Mouse (Mus musculus) hindbrain, embryonic 10.5 days (tissue): ENCODE data around the gene BC048403. TPM values are rescaled to one million over a fixed set of nuclear protein-coding genes. Genes with fewer than 3 reads are reported as not detected.
A peak's percentile ranks its signal among the peaks of the same experiment; 100 is the strongest.
"Not testable (repeated sequence)": the region's sequence is repeated elsewhere in the genome, so short reads cannot be mapped to it uniquely, and the experiment has no call there.

Experiments used
- DNase-seq: peaks from one replicate; pipeline ENCODE4 v3.0.0-alpha.2; 2017; ENCODE audit warnings: low spot score
- H3K27ac ChIP-seq: fragments of 300-500 bp; sonication (generic); 2 replicates; pipeline ENCODE4 v1.5.1; 2016; ENCODE audit warnings: mild to moderate bottlenecking, moderate library complexity
- H3K27me3 ChIP-seq: fragments of 300-500 bp; sonication (generic); 2 replicates; pipeline ENCODE4 v1.6.1; 2016; ENCODE audit warnings: mild to moderate bottlenecking; ENCODE audit not compliant: poor library complexity, insufficient read depth, severe bottlenecking
- H3K36me3 ChIP-seq: fragments of 300-500 bp; sonication (generic); 2 replicates; pipeline ENCODE4 v1.6.1; 2016; ENCODE audit warnings: mild to moderate bottlenecking, moderate library complexity
- H3K4me1 ChIP-seq: fragments of 300-500 bp; sonication (generic); replicated peaks from 2 replicates; pipeline ENCODE4 v1.6.1; 2016; ENCODE audit warnings: mild to moderate bottlenecking
- H3K4me3 ChIP-seq: fragments of 300-500 bp; sonication (generic); 2 replicates; pipeline ENCODE4 v1.5.1; 2016; ENCODE audit warnings: mild to moderate bottlenecking, moderate library complexity
- H3K9me3 ChIP-seq: fragments of 300-500 bp; sonication (generic); 2 replicates; pipeline ENCODE4 v1.6.1; 2016; ENCODE audit warnings: mild to moderate bottlenecking, moderate library complexity
- WGBS: fragments of 180-500 bp; shearing (Covaris S2); methylation state at CpG from one replicate; pipeline ENCODE4 v1.1.7; 2016; 5-methylcytosine and 5-hydroxymethylcytosine counted together
- polyA plus RNA-seq: library from polyadenylated mRNA; unstranded; fragments of >200 nt; fragmentation: Nextera tagmentation; extraction: Ambion mirVana; gene quantifications from 2 replicates; pipeline ENCODE4 v1.2.1, GENCODE M21; 2016

The BC048403 gene
- polyA plus RNA-seq, 1 experiment from 2014 or later, result 3.0 TPM

GRCm38 (mm10) chr10:121764469-121765173, 24.9 kb downstream of the BC048403 start:
- Histone ChIP-seq H3K27ac (no peak overlapping the region), H3K4me3 (no peak overlapping the region), H3K27me3 (no peaks in the 10 kb centered on the region), H3K4me1 (peaks cover 6% of the 10 kb centered on the region; the same call in 1 of the 2 replicates), H3K9me3 (no peaks in the 10 kb centered on the region), H3K36me3 (no peaks in the 10 kb centered on the region)
- no peak for DNase-seq
- 86% methylated on average over 13 of the region's 13 CpGs for WGBS

- no peaks in the 10 kb centered on the region for H3K27me3 ChIP-seq
- 75% methylated on average over 10 of the region's 10 CpGs for WGBS
- peaks cover 6% of the 10 kb centered on the region; the same call in 1 of the 2 replicates for H3K4me1 ChIP-seq
- peak; percentile 27 for DNase-seq
- no peak overlapping the region for H3K4me3 ChIP-seq
- H3K27ac ChIP-seq, result no peak overlapping the region
- no peaks in the 10 kb centered on the region for H3K9me3 ChIP-seq
- no peaks in the 10 kb centered on the region for H3K36me3 ChIP-seq
Measured at GRCm38 (mm10) chr10:121765174-121766057, 25.7 kb downstream of the BC048403 start.

- not testable (repeated sequence) for H3K4me1 ChIP-seq, H3K9me3 ChIP-seq, H3K27me3 ChIP-seq, H3K4me3 ChIP-seq, H3K36me3 ChIP-seq, H3K27ac ChIP-seq
- WGBS, result 74% methylated on average over 3 of the region's 3 CpGs
- DNase-seq, result peak; percentile 29
Measured at GRCm38 (mm10) chr10:121767295-121767694, 27.6 kb downstream of the BC048403 start.

- H3K27me3 ChIP-seq, result no peaks in the 10 kb centered on the region
- peaks cover 6% of the 10 kb centered on the region; the same call in 1 of the 2 replicates for H3K4me1 ChIP-seq
- no peak for DNase-seq
- H3K4me3 ChIP-seq, result no peak overlapping the region
- 92% methylated on average over 5 of the region's 5 CpGs for WGBS
- H3K27ac ChIP-seq, result no peak overlapping the region
- no peaks in the 10 kb centered on the region for H3K9me3 ChIP-seq
- no peaks in the 10 kb centered on the region for H3K36me3 ChIP-seq
Measured at GRCm38 (mm10) chr10:121769711-121770110, 30.0 kb downstream of the BC048403 start.

- DNase-seq, result peak; percentile 52
- no peak overlapping the region for H3K27ac ChIP-seq
- 51% methylated on average over 20 of the region's 20 CpGs for WGBS
- H3K9me3 ChIP-seq, result no peaks in the 10 kb centered on the region
- H3K36me3 ChIP-seq, result no peaks in the 10 kb centered on the region
- H3K4me1 ChIP-seq, result no peaks in the 10 kb centered on the region; the same call in 1 of the 2 replicates
- peak overlapping the region; percentile 23; the same call in 1 of the 2 replicates for H3K4me3 ChIP-seq
- no peaks in the 10 kb centered on the region for H3K27me3 ChIP-seq
Measured at GRCm38 (mm10) chr10:121770624-121771577, 31.2 kb downstream of the BC048403 start.

GRCm38 (mm10) chr10:121773813-121774212, 34.1 kb downstream of the BC048403 start:
- WGBS, result 76% methylated on average over 4 of the region's 4 CpGs
- peaks cover 9% of the 10 kb centered on the region; the same call in 1 of the 2 replicates for H3K4me1 ChIP-seq
- H3K27ac ChIP-seq, result no peak overlapping the region
- no peaks in the 10 kb centered on the region for H3K36me3 ChIP-seq
- no peak for DNase-seq
- no peaks in the 10 kb centered on the region for H3K27me3 ChIP-seq
- H3K9me3 ChIP-seq, result no peaks in the 10 kb centered on the region
- no peak overlapping the region for H3K4me3 ChIP-seq

GRCm38 (mm10) chr10:121775990-121776389, 36.3 kb downstream of the BC048403 start:
- Histone ChIP-seq H3K4me3 (no peak overlapping the region), H3K9me3 (no peaks in the 10 kb centered on the region), H3K27ac (no peak overlapping the region), H3K4me1 (peaks cover 9% of the 10 kb centered on the region; the same call in 1 of the 2 replicates), H3K36me3 (no peaks in the 10 kb centered on the region), H3K27me3 (no peaks in the 10 kb centered on the region)
- DNase-seq, result no peak
- 61% methylated on average over 3 of the region's 3 CpGs for WGBS

- Histone ChIP-seq H3K36me3 (peaks cover 38% of the 10 kb centered on the region), H3K4me1 (peaks cover 14% of the 10 kb centered on the region; the same call in 1 of the 2 replicates), H3K27ac (no peak overlapping the region), H3K4me3 (no peak overlapping the region), H3K27me3 (no peaks in the 10 kb centered on the region), H3K9me3 (peaks cover 14% of the 10 kb centered on the region; the same call in 1 of the 2 replicates)
- DNase-seq, result no peak
- 58% methylated on average over 14 of the region's 14 CpGs for WGBS
Measured at GRCm38 (mm10) chr10:121781159-121781558, 41.4 kb downstream of the BC048403 start.

- WGBS, result 89% methylated on average over 3 of the region's 3 CpGs
- peaks cover 13% of the 10 kb centered on the region; the same call in 1 of the 2 replicates for H3K9me3 ChIP-seq
- no peak overlapping the region for H3K27ac ChIP-seq
- no peak for DNase-seq
- H3K27me3 ChIP-seq, result no peaks in the 10 kb centered on the region
- H3K4me3 ChIP-seq, result no peak overlapping the region
- peaks cover 51% of the 10 kb centered on the region for H3K36me3 ChIP-seq
- H3K4me1 ChIP-seq, result peaks cover 27% of the 10 kb centered on the region
Measured at GRCm38 (mm10) chr10:121788536-121788935, 48.8 kb downstream of the BC048403 start.

GRCm38 (mm10) chr10:121790078-121790477, 50.3 kb downstream of the BC048403 start:
- peak; percentile 18 for DNase-seq
- H3K9me3 ChIP-seq, result 0 out of 2 replicates have a peak, but pooled peaks cover 4% of the 10 kb centered on the region
- 0 out of 2 replicates have a peak overlapping the region, but pooled peaks have one; percentile 50 for H3K27ac ChIP-seq
- H3K36me3 ChIP-seq, result peaks cover 47% of the 10 kb centered on the region
- H3K27me3 ChIP-seq, result no peaks in the 10 kb centered on the region
- no peak overlapping the region for H3K4me3 ChIP-seq
- H3K4me1 ChIP-seq, result peaks cover 27% of the 10 kb centered on the region
- 26% methylated on average over 6 of the region's 6 CpGs for WGBS

GRCm38 (mm10) chr10:121792661-121793060, 52.9 kb downstream of the BC048403 start:
- Histone ChIP-seq H3K9me3 (no peaks in the 10 kb centered on the region), H3K27me3 (no peaks in the 10 kb centered on the region), H3K4me1 (peaks cover 33% of the 10 kb centered on the region), H3K36me3 (peaks cover 41% of the 10 kb centered on the region), H3K4me3 (no peak overlapping the region), H3K27ac (0 out of 2 replicates have a peak overlapping the region, but pooled peaks have one; percentile 56)
- no peak for DNase-seq
- 84% methylated on average over 17 of the region's 17 CpGs for WGBS

GRCm38 (mm10) chr10:121794486-121794885, 54.7 kb downstream of the BC048403 start:
- no peak overlapping the region for H3K4me3 ChIP-seq
- DNase-seq, result no peak
- 95% methylated on average over 12 of the region's 12 CpGs for WGBS
- no peaks in the 10 kb centered on the region for H3K27me3 ChIP-seq
- peaks cover 32% of the 10 kb centered on the region for H3K4me1 ChIP-seq
- H3K36me3 ChIP-seq, result peaks cover 47% of the 10 kb centered on the region
- no peak overlapping the region for H3K27ac ChIP-seq
- H3K9me3 ChIP-seq, result no peaks in the 10 kb centered on the region
